Mouse (Mus musculus) heart, adult 2 months (tissue): ENCODE data around the gene Mip. TPM values are rescaled to one million over a fixed set of nuclear protein-coding genes. Genes with fewer than 3 reads are reported as not detected.
"Not testable (repeated sequence)": the region's sequence is repeated elsewhere in the genome, so short reads cannot be mapped to it uniquely, and the experiment has no call there.

Experiments
- DNase-seq, 2 experiments: peaks; one replicate each; pipeline ENCODE4 v3.0.0; 2021
- H3K27ac ChIP-seq: fragments of 200-600 bp; 2 replicates; pipeline ENCODE4 v1.8.1; 2022
- H3K27me3 ChIP-seq: fragments of 200-500 bp; 2 replicates; pipeline ENCODE4 v1.6.1; 2012; ENCODE audit warnings: mild to moderate bottlenecking, low read length, inconsistent platforms, mixed read lengths; ENCODE audit not compliant: control insufficient read depth, insufficient read depth
- H3K36me3 ChIP-seq: fragments of 200-500 bp; 2 replicates; pipeline ENCODE4 v1.6.1; 2012; ENCODE audit warnings: low read length, inconsistent platforms; ENCODE audit not compliant: control insufficient read depth, insufficient read depth
- H3K4me1 ChIP-seq: fragments of 200-500 bp; 2 replicates; pipeline ENCODE4 v1.6.1; 2011; ENCODE audit warnings: low read length; ENCODE audit not compliant: control insufficient read depth, insufficient read depth
- H3K4me3 ChIP-seq: fragments of 200-600 bp; 2 replicates; pipeline ENCODE4 v1.8.1; 2022
- H3K79me2 ChIP-seq: fragments of 200-500 bp; replicated peaks from 2 replicates; pipeline ENCODE4 v1.6.1; 2012; ENCODE audit warnings: mild to moderate bottlenecking, inconsistent platforms, low read length, moderate library complexity, mixed read lengths; ENCODE audit not compliant: control insufficient read depth, insufficient read depth
- H3K9ac ChIP-seq: fragments of 200-500 bp; 2 replicates; pipeline ENCODE4 v1.6.1; 2012; ENCODE audit warnings: low read depth, mild to moderate bottlenecking, control low read depth, inconsistent platforms, low read length, mixed read lengths
- CTCF ChIP-seq: fragments of 200-600 bp; IDR thresholded peaks from 2 replicates; pipeline ENCODE4 v1.8.1; 2022; ENCODE audit warnings: antibody characterized with exemption, mild to moderate bottlenecking, moderate library complexity
- EP300 ChIP-seq: fragments of 200-500 bp; IDR thresholded peaks from 2 replicates; pipeline ENCODE4 v1.6.1; 2011; ENCODE audit warnings: low read depth, low read length, control low read depth; ENCODE audit not compliant: insufficient read depth
- POLR2A ChIP-seq: fragments of 200-500 bp; IDR thresholded peaks from 2 replicates; pipeline ENCODE4 v1.6.1; 2011; ENCODE audit warnings: mild to moderate bottlenecking, low read depth, low read length, control low read depth; ENCODE audit not compliant: insufficient read depth
- WGBS: fragments of 180-500 bp; shearing (Covaris S2); methylation state at CpG from one replicate; pipeline ENCODE4 v1.1.7; 2018; 5-methylcytosine and 5-hydroxymethylcytosine counted together
- intact Hi-C: fragments of 180-260 bp; cut with DNase I; formaldehyde crosslinking; loops from one replicate; pipeline ENCODE4 v1.15.1; 2025
- polyA plus RNA-seq: library from polyadenylated mRNA; depleted of rRNA; stranded (reverse); fragments of >200 nt; gene quantifications from 2 replicates; pipeline ENCODE4 v1.2.3, GENCODE M21; 2012
- total RNA-seq, 2 experiments: library from RNA; stranded (reverse); gene quantifications; 2 replicates each; pipeline ENCODE4 v1.2.3; 2021

The Mip gene
- total and polyA plus RNA-seq, 3 experiments, result not detected

GRCm38 (mm10) chr10:128259946-128260345, 34.3 kb downstream of the Mip start:
- intact Hi-C loops, result no loop called here
- no peak for DNase-seq
- Histone ChIP-seq H3K4me1 (no peaks in the 10 kb centered on the region), H3K36me3 (no peaks in the 10 kb centered on the region), H3K79me2 (no peaks in the 10 kb centered on the region), H3K27me3 (no peaks in the 10 kb centered on the region), H3K27ac (no peak overlapping the region), H3K9ac (no peak overlapping the region), H3K4me3 (no peak overlapping the region)
- WGBS, result 91% methylated on average over 5 of the region's 5 CpGs
- no peak for TF ChIP-seq POLR2A
- TF ChIP-seq CTCF, result no peak
- no peak for TF ChIP-seq EP300

- intact Hi-C loops, DNase-seq, H3K27ac ChIP-seq, H3K27me3 ChIP-seq, H3K79me2 ChIP-seq, H3K9ac ChIP-seq, H3K4me1 ChIP-seq, H3K36me3 ChIP-seq, H3K4me3 ChIP-seq: not testable (repeated sequence)
- whole genome bisulfite sequencing, result 93% methylated on average over 7 of the region's 7 CpGs
Measured at GRCm38 (mm10) chr10:128260376-128260775, 34.7 kb downstream of the Mip start.

- WGBS, result 64% methylated on average over 22 of the region's 22 CpGs
- Histone ChIP-seq H3K79me2 (no peaks in the 10 kb centered on the region), H3K9ac (no peak overlapping the region), H3K27me3 (no peaks in the 10 kb centered on the region), H3K36me3 (no peaks in the 10 kb centered on the region), H3K27ac (peak overlapping the region; percentile 36), H3K4me3 (no peak overlapping the region; the same call in 1 of the 2 replicates), H3K4me1 (no peaks in the 10 kb centered on the region)
- intact Hi-C loops, result no loop called here
- TF ChIP-seq CTCF, result no peak
- TF ChIP-seq POLR2A, result 0 out of 2 replicates have a peak, but pooled peaks have one; percentile 34
- peak; percentile 41 to 63 for DNase-seq
Measured at GRCm38 (mm10) chr10:128262300-128262699, 36.7 kb downstream of the Mip start.

- no peaks in the 10 kb centered on the region for H3K36me3 ChIP-seq
- no peak overlapping the region for H3K4me3 ChIP-seq
- H3K9ac ChIP-seq, result no peak overlapping the region
- TF ChIP-seq EP300 (no peak), POLR2A (no peak), CTCF (no peak)
- DNase-seq, result no peak
- H3K4me1 ChIP-seq, result no peaks in the 10 kb centered on the region
- no peak overlapping the region for H3K27ac ChIP-seq
- no peaks in the 10 kb centered on the region for H3K27me3 ChIP-seq
- intact Hi-C loops, result no loop called here
- WGBS, result 73% methylated on average over 6 of the region's 6 CpGs
- H3K79me2 ChIP-seq, result no peaks in the 10 kb centered on the region
Measured at GRCm38 (mm10) chr10:128263393-128264310, 38.0 kb downstream of the Mip start.

GRCm38 (mm10) chr10:128268371-128268770, 42.7 kb downstream of the Mip start, which contains the start of gene Apof:
Gene Apof (plus strand): TSS chr10:128268671.
- DNase-seq, result no peak
- Histone ChIP-seq H3K4me3 (no peak within 1 kb of the TSS), H3K27me3 (no peaks in the 10 kb centered on the region), H3K4me1 (peaks cover 5% of the 10 kb centered on the region), H3K9ac (no peak within 1 kb of the TSS), H3K79me2 (no peaks in the 10 kb centered on the region; the same call in 1 of the 2 replicates), H3K36me3 (peaks cover 5% of the 10 kb centered on the region; the same call in 1 of the 2 replicates), H3K27ac (peak within 1 kb of the TSS; percentile 83)
- WGBS, result 80% methylated on average over 6 of the region's 6 CpGs
- TF ChIP-seq EP300 (no peak), POLR2A (no peak), CTCF (no peak)
- intact Hi-C loops, result loop anchor here (2.0 kb wide), 2 partner anchors 22 to 34 kb away; no protein-coding TSS in a partner anchor

GRCm38 (mm10) chr10:128269206-128269910, 43.7 kb downstream of the Mip start:
- Histone ChIP-seq H3K27me3 (no peaks in the 10 kb centered on the region), H3K4me1 (peaks cover 5% of the 10 kb centered on the region), H3K9ac (no peak overlapping the region), H3K4me3 (peak overlapping the region; percentile 88; the same call in 1 of the 2 replicates), H3K36me3 (peaks cover 5% of the 10 kb centered on the region; the same call in 1 of the 2 replicates), H3K79me2 (no peaks in the 10 kb centered on the region; the same call in 1 of the 2 replicates), H3K27ac (peak overlapping the region; percentile 83)
- DNase-seq, result no peak
- WGBS, result 91% methylated on average over 16 of the region's 16 CpGs
- TF ChIP-seq POLR2A (no peak), CTCF (no peak), EP300 (no peak)
- intact Hi-C loops, result loop anchor here (2.0 kb wide), 2 partner anchors 23 to 35 kb away; no protein-coding TSS in a partner anchor
